Mouse (Mus musculus): Measurements from ENCODE around the gene Rab11fip5. TPM values are rescaled to one million over a fixed set of nuclear protein-coding genes. Genes with fewer than 3 reads are reported as not detected.

The Rab11fip5 gene
- polyA plus RNA-seq, 1 experiment from 2014 or later, result 12.3 TPM

GRCm38 (mm10) chr6:85372496-85372895 is 1.9 kb downstream of the Rab11fip5 start:
- Histone ChIP-seq H3K4me2 (replicated peaks) (peak overlapping the region; percentile 90; the same call in 1 of the 2 replicates), H3K4me3 (peak overlapping the region; percentile 13; the same call in 1 of the 2 replicates), H3K27me3 (no peaks in the 10 kb centered on the region; the same call in 1 of the 2 replicates), H3K27ac (no peak overlapping the region), H3K4me1 (peaks cover 32% of the 10 kb centered on the region), H3K9ac (no peak overlapping the region), H3K9me3 (no peaks in the 10 kb centered on the region), H3K36me3 (no peaks in the 10 kb centered on the region)
- 76% methylated on average over 2 of the region's 2 CpGs for whole genome bisulfite sequencing
- ATAC-seq (ENCODE audit: insufficient number of reproducible peaks, insufficient read depth, low FRiP score, low TSS enrichment), result no peak

GRCm38 (mm10) chr6:85371859-85372405 is 2.5 kb downstream of the Rab11fip5 start:
- no peaks in the 10 kb centered on the region; the same call in 1 of the 2 replicates for H3K27me3 ChIP-seq
- no peak overlapping the region for H3K27ac ChIP-seq
- no peaks in the 10 kb centered on the region for H3K36me3 ChIP-seq
- H3K4me2 ChIP-seq (replicated peaks), result 0 out of 2 replicates have a peak overlapping the region, but pooled peaks have one; percentile 3
- no peak for ATAC-seq (ENCODE audit: insufficient number of reproducible peaks, insufficient read depth, low FRiP score, low TSS enrichment)
- H3K4me1 ChIP-seq, result peaks cover 32% of the 10 kb centered on the region
- WGBS, result 82% methylated on average over 6 of the region's 6 CpGs
- H3K9me3 ChIP-seq, result no peaks in the 10 kb centered on the region
- no peak overlapping the region for H3K9ac ChIP-seq
- H3K4me3 ChIP-seq, result no peak overlapping the region

GRCm38 (mm10) chr6:85370666-85371430 is 3.6 kb downstream of the Rab11fip5 start:
- Histone ChIP-seq H3K36me3 (no peaks in the 10 kb centered on the region), H3K9ac (no peak overlapping the region), H3K4me1 (peaks cover 38% of the 10 kb centered on the region), H3K27ac (no peak overlapping the region), H3K4me3 (no peak overlapping the region), H3K9me3 (no peaks in the 10 kb centered on the region), H3K4me2 (replicated peaks) (no peak overlapping the region), H3K27me3 (no peaks in the 10 kb centered on the region; the same call in 1 of the 2 replicates)
- 95% methylated on average over 9 of the region's 9 CpGs for WGBS
- no peak for ATAC-seq (ENCODE audit: insufficient number of reproducible peaks, insufficient read depth, low FRiP score, low TSS enrichment)

- ATAC-seq (ENCODE audit: insufficient number of reproducible peaks, insufficient read depth, low FRiP score, low TSS enrichment), result no peak
- H3K27me3 ChIP-seq, result no peaks in the 10 kb centered on the region; the same call in 1 of the 2 replicates
- H3K27ac ChIP-seq, result no peak overlapping the region
- no peak overlapping the region for H3K4me3 ChIP-seq
- peaks cover 38% of the 10 kb centered on the region for H3K4me1 ChIP-seq
- WGBS, result 81% methylated on average over 5 of the region's 5 CpGs
- H3K4me2 ChIP-seq (replicated peaks), result no peak overlapping the region
- H3K9ac ChIP-seq, result no peak overlapping the region
- no peaks in the 10 kb centered on the region for H3K36me3 ChIP-seq
- no peaks in the 10 kb centered on the region for H3K9me3 ChIP-seq
Observed at GRCm38 (mm10) chr6:85370041-85370440, 4.4 kb downstream of the Rab11fip5 start.

GRCm38 (mm10) chr6:85369181-85369860 is 5.1 kb downstream of the Rab11fip5 start:
- H3K27me3 ChIP-seq, result no peaks in the 10 kb centered on the region; the same call in 1 of the 2 replicates
- WGBS, result 82% methylated on average over 5 of the region's 5 CpGs
- no peak overlapping the region for H3K9ac ChIP-seq
- no peaks in the 10 kb centered on the region for H3K36me3 ChIP-seq
- no peak overlapping the region for H3K4me2 ChIP-seq (replicated peaks)
- no peak for ATAC-seq (ENCODE audit: insufficient number of reproducible peaks, insufficient read depth, low FRiP score, low TSS enrichment)
- peaks cover 38% of the 10 kb centered on the region for H3K4me1 ChIP-seq
- H3K27ac ChIP-seq, result no peak overlapping the region
- no peak overlapping the region for H3K4me3 ChIP-seq
- H3K9me3 ChIP-seq, result no peaks in the 10 kb centered on the region

- no peak for ATAC-seq (ENCODE audit: insufficient number of reproducible peaks, insufficient read depth, low FRiP score, low TSS enrichment)
- Histone ChIP-seq H3K9ac (no peak overlapping the region), H3K4me1 (peaks cover 35% of the 10 kb centered on the region), H3K36me3 (no peaks in the 10 kb centered on the region), H3K4me3 (no peak overlapping the region), H3K27me3 (no peaks in the 10 kb centered on the region; the same call in 1 of the 2 replicates), H3K4me2 (replicated peaks) (no peak overlapping the region), H3K9me3 (no peaks in the 10 kb centered on the region), H3K27ac (no peak overlapping the region)
- 68% methylated on average over 5 of the region's 5 CpGs for WGBS
Observed at GRCm38 (mm10) chr6:85368722-85369121, 5.7 kb downstream of the Rab11fip5 start.

GRCm38 (mm10) chr6:85368166-85368565 is 6.3 kb downstream of the Rab11fip5 start:
- Histone ChIP-seq H3K4me3 (no peak overlapping the region), H3K27me3 (no peaks in the 10 kb centered on the region; the same call in 1 of the 2 replicates), H3K27ac (no peak overlapping the region), H3K36me3 (no peaks in the 10 kb centered on the region), H3K9me3 (no peaks in the 10 kb centered on the region), H3K9ac (no peak overlapping the region), H3K4me1 (peaks cover 30% of the 10 kb centered on the region), H3K4me2 (replicated peaks) (no peak overlapping the region)
- ATAC-seq (ENCODE audit: insufficient number of reproducible peaks, insufficient read depth, low FRiP score, low TSS enrichment), result no peak
- 80% methylated on average over 1 of the region's 1 CpGs for WGBS

- Histone ChIP-seq H3K4me1 (peaks cover 17% of the 10 kb centered on the region), H3K4me2 (replicated peaks) (no peak overlapping the region), H3K36me3 (no peaks in the 10 kb centered on the region), H3K27me3 (no peaks in the 10 kb centered on the region), H3K9me3 (no peaks in the 10 kb centered on the region), H3K27ac (no peak overlapping the region), H3K9ac (no peak overlapping the region), H3K4me3 (no peak overlapping the region)
- WGBS, result 76% methylated on average over 1 of the region's 1 CpGs
- no peak for ATAC-seq (ENCODE audit: insufficient number of reproducible peaks, insufficient read depth, low FRiP score, low TSS enrichment)
Observed at GRCm38 (mm10) chr6:85366387-85366786, 8.0 kb downstream of the Rab11fip5 start.

GRCm38 (mm10) chr6:85364439-85364838 is 10.0 kb downstream of the Rab11fip5 start:
- WGBS, result 75% methylated on average over 5 of the region's 5 CpGs
- no peaks in the 10 kb centered on the region for H3K9me3 ChIP-seq
- H3K9ac ChIP-seq, result no peak overlapping the region
- H3K4me1 ChIP-seq, result peaks cover 15% of the 10 kb centered on the region
- no peak overlapping the region for H3K4me2 ChIP-seq (replicated peaks)
- H3K36me3 ChIP-seq, result no peaks in the 10 kb centered on the region
- no peak for ATAC-seq (ENCODE audit: insufficient number of reproducible peaks, insufficient read depth, low FRiP score, low TSS enrichment)
- no peak overlapping the region for H3K27ac ChIP-seq
- H3K4me3 ChIP-seq, result no peak overlapping the region
- no peaks in the 10 kb centered on the region for H3K27me3 ChIP-seq

- 87% methylated on average over 4 of the region's 4 CpGs for WGBS
- no peak for ATAC-seq (ENCODE audit: insufficient number of reproducible peaks, insufficient read depth, low FRiP score, low TSS enrichment)
- Histone ChIP-seq H3K36me3 (no peaks in the 10 kb centered on the region), H3K27me3 (no peaks in the 10 kb centered on the region), H3K9ac (no peak overlapping the region), H3K4me2 (replicated peaks) (no peak overlapping the region), H3K4me1 (peaks cover 10% of the 10 kb centered on the region), H3K4me3 (no peak overlapping the region), H3K9me3 (no peaks in the 10 kb centered on the region), H3K27ac (no peak overlapping the region)
Observed at GRCm38 (mm10) chr6:85363906-85364260, 10.6 kb downstream of the Rab11fip5 start.

GRCm38 (mm10) chr6:85363231-85363905 is 11.1 kb downstream of the Rab11fip5 start:
- no peak for ATAC-seq (ENCODE audit: insufficient number of reproducible peaks, insufficient read depth, low FRiP score, low TSS enrichment)
- Histone ChIP-seq H3K4me2 (replicated peaks) (no peak overlapping the region), H3K4me1 (peaks cover 7% of the 10 kb centered on the region; the same call in 1 of the 2 replicates), H3K4me3 (no peak overlapping the region), H3K27me3 (no peaks in the 10 kb centered on the region), H3K36me3 (no peaks in the 10 kb centered on the region), H3K9me3 (no peaks in the 10 kb centered on the region), H3K9ac (no peak overlapping the region), H3K27ac (no peak overlapping the region)
- 89% methylated on average over 5 of the region's 5 CpGs for WGBS

All from embryonic facial prominence, embryonic 12.5 days (tissue).